Mouse (Mus musculus): ENCODE data around the gene Prrg4.
A peak's percentile ranks its signal among the peaks of the same experiment; 100 is the strongest.
"Not testable (repeated sequence)": the region's sequence is repeated elsewhere in the genome, so short reads cannot be mapped to it uniquely, and the experiment has no call there.

Gene Prrg4

GRCm38 (mm10) chr2:104849276-104849990, at the start of gene Prrg4:
Gene Prrg4, minus strand, starts transcription at chr2:104849876.
- peak; percentile 16 to 36 for DNase-seq (ENCODE audit: low spot score in 2 of 2)

- DNase-seq (ENCODE audit: low spot score in 2 of 2), result peak; percentile 90 to 91
These were observed 38.3 kb upstream of the Prrg4 start for GRCm38 (mm10) chr2:104887882-104888566.

GRCm38 (mm10) chr2:104887331-104887730, 37.7 kb upstream of the Prrg4 start:
- DNase-seq (ENCODE audit: low spot score in 2 of 2), result not testable (repeated sequence)

- no peak for DNase-seq (ENCODE audit: low spot score in 2 of 2)
These were observed 36.4 kb upstream of the Prrg4 start for GRCm38 (mm10) chr2:104886109-104886508.

GRCm38 (mm10) chr2:104878794-104879193, 29.1 kb upstream of the Prrg4 start:
- DNase-seq (ENCODE audit: low spot score in 2 of 2), result no peak

GRCm38 (mm10) chr2:104869101-104869500, 19.4 kb upstream of the Prrg4 start:
- no peak for DNase-seq (ENCODE audit: low spot score in 2 of 2)

- no peak for DNase-seq (ENCODE audit: low spot score in 2 of 2)
These were observed 17.7 kb upstream of the Prrg4 start, which contains the start of gene Ccdc73 for GRCm38 (mm10) chr2:104867282-104867855. Gene Ccdc73, plus strand, starts transcription at chr2:104867805.

GRCm38 (mm10) chr2:104864176-104864860, 14.6 kb upstream of the Prrg4 start:
- no peak for DNase-seq (ENCODE audit: low spot score in 2 of 2)

- no peak for DNase-seq (ENCODE audit: low spot score in 2 of 2)
These were observed 10.8 kb upstream of the Prrg4 start for GRCm38 (mm10) chr2:104860426-104860825.

- DNase-seq (ENCODE audit: low spot score in 2 of 2), result no peak
These were observed 9.4 kb upstream of the Prrg4 start for GRCm38 (mm10) chr2:104859060-104859459.

- DNase-seq (ENCODE audit: low spot score in 2 of 2), result not testable (repeated sequence)
These were observed 8.4 kb upstream of the Prrg4 start for GRCm38 (mm10) chr2:104858083-104858482.

- no peak for DNase-seq (ENCODE audit: low spot score in 2 of 2)
These were observed 6.5 kb upstream of the Prrg4 start for GRCm38 (mm10) chr2:104856218-104856617.

- no peak for DNase-seq (ENCODE audit: low spot score in 2 of 2)
These were observed 6.1 kb upstream of the Prrg4 start for GRCm38 (mm10) chr2:104855732-104856131.

- no peak for DNase-seq (ENCODE audit: low spot score in 2 of 2)
These were observed 5.2 kb upstream of the Prrg4 start for GRCm38 (mm10) chr2:104854836-104855235.

GRCm38 (mm10) chr2:104852546-104852945, 2.9 kb upstream of the Prrg4 start:
- DNase-seq (ENCODE audit: low spot score in 2 of 2), result no peak

GRCm38 (mm10) chr2:104851686-104852085, 2.0 kb upstream of the Prrg4 start:
- no peak for DNase-seq (ENCODE audit: low spot score in 2 of 2)

- DNase-seq (ENCODE audit: low spot score in 2 of 2), result no peak
These were observed 299 bp upstream of the Prrg4 start for GRCm38 (mm10) chr2:104849991-104850359.

GRCm38 (mm10) chr2:104848235-104849161, 1.2 kb downstream of the Prrg4 start:
- no peak for DNase-seq (ENCODE audit: low spot score in 2 of 2)

- DNase-seq (ENCODE audit: low spot score in 2 of 2), result no peak
These were observed 2.0 kb downstream of the Prrg4 start for GRCm38 (mm10) chr2:104847645-104848044.

- DNase-seq (ENCODE audit: low spot score in 2 of 2), result no peak
These were observed 2.9 kb downstream of the Prrg4 start for GRCm38 (mm10) chr2:104846638-104847414.
